Mouse (Mus musculus): ENCODE results near the gene Cd59b. TPM values are rescaled to one million over a fixed set of nuclear protein-coding genes. Genes with fewer than 3 reads are reported as not detected.
"Not testable (repeated sequence)": the region's sequence is repeated elsewhere in the genome, so short reads cannot be mapped to it uniquely, and the experiment has no call there.

Gene Cd59b
- polyA plus RNA-seq, 1 experiment from 2014 or later, result 6.3 TPM

- H3K27ac ChIP-seq (ENCODE audit: low read depth, low read length), result no peak overlapping the region
- no peaks in the 10 kb centered on the region for H3K27me3 ChIP-seq (replicated peaks; ENCODE audit: control insufficient read depth, insufficient read depth, low read length)
- no peak for TF ChIP-seq CTCF (IDR thresholded peaks at IDR 0.05; ENCODE audit: low read depth)
- no peaks in the 10 kb centered on the region for H3K9me3 ChIP-seq (ENCODE audit: control insufficient read depth)
- no peaks in the 10 kb centered on the region for H3K36me3 ChIP-seq (ENCODE audit: control insufficient read depth, insufficient read depth)
- no peak overlapping the region for H3K9ac ChIP-seq (ENCODE audit: low read depth, low read length)
- no peak overlapping the region for H3K4me2 ChIP-seq (replicated peaks; ENCODE audit: low read depth)
- WGBS, result 11% methylated on average over 3 of the region's 3 CpGs
- H3K4me1 ChIP-seq (replicated peaks; ENCODE audit: control insufficient read depth, insufficient read depth, low read length), result peaks cover 5% of the 10 kb centered on the region; the same call in 1 of the 2 replicates
- H3K4me3 ChIP-seq (ENCODE audit: low read depth, low read length), result no peak overlapping the region
- no peak for ATAC-seq
Measured at GRCm38 (mm10) chr2:104098529-104099230, 29.0 kb downstream of the Cd59b start.

GRCm38 (mm10) chr2:104099231-104099585 is 29.6 kb downstream of the Cd59b start:
- no peaks in the 10 kb centered on the region for H3K9me3 ChIP-seq (ENCODE audit: control insufficient read depth)
- no peak overlapping the region for H3K9ac ChIP-seq (ENCODE audit: low read depth, low read length)
- H3K27me3 ChIP-seq (replicated peaks; ENCODE audit: control insufficient read depth, insufficient read depth, low read length), result no peaks in the 10 kb centered on the region
- H3K36me3 ChIP-seq (ENCODE audit: control insufficient read depth, insufficient read depth), result no peaks in the 10 kb centered on the region
- no peak overlapping the region for H3K4me2 ChIP-seq (replicated peaks; ENCODE audit: low read depth)
- WGBS, result 98% methylated on average over 2 of the region's 2 CpGs
- ATAC-seq, result no peak
- H3K27ac ChIP-seq (ENCODE audit: low read depth, low read length), result no peak overlapping the region
- no peak overlapping the region for H3K4me3 ChIP-seq (ENCODE audit: low read depth, low read length)
- H3K4me1 ChIP-seq (replicated peaks; ENCODE audit: control insufficient read depth, insufficient read depth, low read length), result peaks cover 5% of the 10 kb centered on the region; the same call in 1 of the 2 replicates
- no peak for TF ChIP-seq CTCF (IDR thresholded peaks at IDR 0.05; ENCODE audit: low read depth)

GRCm38 (mm10) chr2:104099946-104100345 is 30.3 kb downstream of the Cd59b start:
- Histone ChIP-seq H3K36me3 (ENCODE audit: control insufficient read depth, insufficient read depth) (no peaks in the 10 kb centered on the region), H3K4me2 (replicated peaks; ENCODE audit: low read depth) (no peak overlapping the region), H3K9me3 (ENCODE audit: control insufficient read depth) (no peaks in the 10 kb centered on the region), H3K27ac (ENCODE audit: low read depth, low read length) (no peak overlapping the region), H3K9ac (ENCODE audit: low read depth, low read length) (no peak overlapping the region), H3K27me3 (replicated peaks; ENCODE audit: control insufficient read depth, insufficient read depth, low read length) (no peaks in the 10 kb centered on the region), H3K4me3 (ENCODE audit: low read depth, low read length) (no peak overlapping the region), H3K4me1 (replicated peaks; ENCODE audit: control insufficient read depth, insufficient read depth, low read length) (peaks cover 5% of the 10 kb centered on the region; the same call in 1 of the 2 replicates)
- WGBS, result 80% methylated on average over 1 of the region's 1 CpGs
- TF ChIP-seq CTCF (IDR thresholded peaks at IDR 0.05; ENCODE audit: low read depth), result no peak
- ATAC-seq, result no peak

- ATAC-seq, result no peak
- peaks cover 3% of the 10 kb centered on the region; the same call in 1 of the 2 replicates for H3K4me1 ChIP-seq (replicated peaks; ENCODE audit: control insufficient read depth, insufficient read depth, low read length)
- H3K27me3 ChIP-seq (replicated peaks; ENCODE audit: control insufficient read depth, insufficient read depth, low read length), result no peaks in the 10 kb centered on the region
- H3K9me3 ChIP-seq (ENCODE audit: control insufficient read depth), result no peaks in the 10 kb centered on the region
- no peak overlapping the region for H3K4me3 ChIP-seq (ENCODE audit: low read depth, low read length)
- H3K27ac ChIP-seq (ENCODE audit: low read depth, low read length), result no peak overlapping the region
- 89% methylated on average over 6 of the region's 6 CpGs for WGBS
- no peak overlapping the region for H3K9ac ChIP-seq (ENCODE audit: low read depth, low read length)
- no peaks in the 10 kb centered on the region for H3K36me3 ChIP-seq (ENCODE audit: control insufficient read depth, insufficient read depth)
- no peak overlapping the region for H3K4me2 ChIP-seq (replicated peaks; ENCODE audit: low read depth)
- no peak for TF ChIP-seq CTCF (IDR thresholded peaks at IDR 0.05; ENCODE audit: low read depth)
Measured at GRCm38 (mm10) chr2:104104800-104105199, 35.2 kb downstream of the Cd59b start.

- H3K4me2 ChIP-seq (replicated peaks; ENCODE audit: low read depth); ATAC-seq; H3K36me3 ChIP-seq (ENCODE audit: control insufficient read depth, insufficient read depth); H3K9me3 ChIP-seq (ENCODE audit: control insufficient read depth); H3K27me3 ChIP-seq (replicated peaks; ENCODE audit: control insufficient read depth, insufficient read depth, low read length); H3K4me3 ChIP-seq (ENCODE audit: low read depth, low read length); H3K27ac ChIP-seq (ENCODE audit: low read depth, low read length); H3K9ac ChIP-seq (ENCODE audit: low read depth, low read length); H3K4me1 ChIP-seq (replicated peaks; ENCODE audit: control insufficient read depth, insufficient read depth, low read length): not testable (repeated sequence)
- WGBS, result 74% methylated on average over 2 of the region's 2 CpGs
Measured at GRCm38 (mm10) chr2:104109021-104109420, 39.4 kb downstream of the Cd59b start.

- no peak for ATAC-seq
- H3K4me2 ChIP-seq (replicated peaks; ENCODE audit: low read depth), result no peak overlapping the region
- 57% methylated on average over 2 of the region's 2 CpGs for WGBS
- H3K27ac ChIP-seq (ENCODE audit: low read depth, low read length), result no peak overlapping the region
- no peak overlapping the region for H3K9ac ChIP-seq (ENCODE audit: low read depth, low read length)
- TF ChIP-seq CTCF (IDR thresholded peaks at IDR 0.05; ENCODE audit: low read depth), result no peak
- H3K4me3 ChIP-seq (ENCODE audit: low read depth, low read length), result no peak overlapping the region
- no peaks in the 10 kb centered on the region for H3K27me3 ChIP-seq (replicated peaks; ENCODE audit: control insufficient read depth, insufficient read depth, low read length)
- H3K4me1 ChIP-seq (replicated peaks; ENCODE audit: control insufficient read depth, insufficient read depth, low read length), result peaks cover 3% of the 10 kb centered on the region; the same call in 1 of the 2 replicates
- no peaks in the 10 kb centered on the region for H3K9me3 ChIP-seq (ENCODE audit: control insufficient read depth)
- H3K36me3 ChIP-seq (ENCODE audit: control insufficient read depth, insufficient read depth), result peaks cover 3% of the 10 kb centered on the region; the same call in 1 of the 2 replicates
Measured at GRCm38 (mm10) chr2:104109528-104109927, 39.9 kb downstream of the Cd59b start.
